Mouse (Mus musculus) left cerebral cortex, adult 2 months (tissue): ENCODE data around the gene Gabbr1. TPM values are rescaled to one million over a fixed set of nuclear protein-coding genes. Genes with fewer than 3 reads are reported as not detected.

Experiments used
- DNase-seq, 2 experiments: peaks; one replicate each; pipeline ENCODE4 v3.0.0; 2021 to 2022; ENCODE audit warnings: low spot score in 2 of 2, mixed read lengths in 1 of 2; ENCODE audit errors: extremely low spot score in 1 of 2
- H3K27ac ChIP-seq: fragments of 200-600 bp; 2 replicates; pipeline ENCODE4 v1.8.1; 2022
- H3K4me3 ChIP-seq: fragments of 200-600 bp; 2 replicates; pipeline ENCODE4 v1.8.1; 2022
- CTCF ChIP-seq: fragments of 200-600 bp; IDR thresholded peaks from 2 replicates; pipeline ENCODE4 v1.8.1; 2022; ENCODE audit warnings: antibody characterized with exemption, mild to moderate bottlenecking, moderate library complexity
- intact Hi-C: fragments of 180-260 bp; cut with DNase I; formaldehyde crosslinking; loops from one replicate; pipeline ENCODE4 v1.15.1; 2025
- long read RNA-seq, 2 experiments: library from polyadenylated mRNA; stranded (forward); transcript quantifications; one replicate each; pipeline ENCODE4 v2.0.0; 2021; ENCODE audit warnings: borderline mapping rate in 2 of 2
- total RNA-seq, 2 experiments: library from RNA; stranded (reverse); gene quantifications; 2 replicates each; pipeline ENCODE4 v1.2.3; 2021

The Gabbr1 gene
- total RNA-seq, result 100 to 1,000 TPM; 687 to 720 TPM
- long read RNA-seq, experiment 1, full-length matches to known transcripts, result 150 of 216 reads
- long read RNA-seq, experiment 1, partial matches to known transcripts, result 54 of 216 reads
- long read RNA-seq, experiment 1, other reads (novel, unspliced or antisense), result 12 of 216 reads
- long read RNA-seq, experiment 2, full-length matches to known transcripts, result 106 of 153 reads
- long read RNA-seq, experiment 2, partial matches to known transcripts, result 23 of 153 reads
- long read RNA-seq, experiment 2, other reads (novel, unspliced or antisense), result 24 of 153 reads

DNA sequence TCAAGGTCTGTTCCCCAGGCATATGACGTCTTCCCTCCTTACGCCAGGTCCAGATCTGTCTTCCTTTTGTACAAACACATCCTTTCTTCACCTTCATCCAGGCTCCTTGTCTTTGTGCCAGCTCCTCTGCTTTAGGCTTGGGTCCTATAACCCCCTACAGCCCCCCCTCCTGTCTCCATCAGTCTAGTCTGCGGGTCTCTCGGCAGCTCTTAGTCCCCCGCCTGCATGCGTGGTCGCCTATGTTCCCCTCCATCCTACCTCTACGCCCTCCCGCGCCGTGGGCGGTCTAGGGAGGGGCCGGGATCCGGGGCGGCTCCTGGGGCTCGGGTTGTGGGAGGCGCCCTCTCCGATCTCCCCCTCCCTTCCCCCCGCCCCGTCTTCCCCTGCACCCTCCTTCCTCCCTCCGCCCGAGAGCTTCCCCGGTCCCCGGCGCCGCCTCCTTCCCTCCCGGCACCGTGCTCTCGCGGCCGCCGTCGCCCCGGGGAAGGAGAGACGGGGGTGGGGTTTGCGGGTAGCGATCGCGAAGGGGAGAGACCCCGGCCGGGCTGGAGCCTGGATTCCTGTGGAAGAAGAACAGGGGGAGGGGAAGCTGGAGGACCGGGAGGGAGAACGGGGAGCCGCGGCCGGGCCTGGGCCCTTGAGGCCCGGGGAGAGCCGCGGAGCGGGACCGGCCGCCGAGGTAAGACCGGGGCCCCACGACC lies at the start of gene Gabbr1:
Gabbr1 (plus strand) TSS at position 356 of the 701 bp plus-strand sequence.
- peak; percentile 84 to 85 for DNase-seq
- peak within 1 kb of the TSS; percentile 97 for H3K27ac ChIP-seq
- intact Hi-C loops, result loop anchor here (2.0 to 10.0 kb wide), 6 partner anchors 17 to 771 kb away; partner anchors contain the start of genes Trim26, Trim39, Znrd1 and Znrd1as
- peak within 1 kb of the TSS; percentile 83 for H3K4me3 ChIP-seq
- no peak for TF ChIP-seq CTCF

DNA sequence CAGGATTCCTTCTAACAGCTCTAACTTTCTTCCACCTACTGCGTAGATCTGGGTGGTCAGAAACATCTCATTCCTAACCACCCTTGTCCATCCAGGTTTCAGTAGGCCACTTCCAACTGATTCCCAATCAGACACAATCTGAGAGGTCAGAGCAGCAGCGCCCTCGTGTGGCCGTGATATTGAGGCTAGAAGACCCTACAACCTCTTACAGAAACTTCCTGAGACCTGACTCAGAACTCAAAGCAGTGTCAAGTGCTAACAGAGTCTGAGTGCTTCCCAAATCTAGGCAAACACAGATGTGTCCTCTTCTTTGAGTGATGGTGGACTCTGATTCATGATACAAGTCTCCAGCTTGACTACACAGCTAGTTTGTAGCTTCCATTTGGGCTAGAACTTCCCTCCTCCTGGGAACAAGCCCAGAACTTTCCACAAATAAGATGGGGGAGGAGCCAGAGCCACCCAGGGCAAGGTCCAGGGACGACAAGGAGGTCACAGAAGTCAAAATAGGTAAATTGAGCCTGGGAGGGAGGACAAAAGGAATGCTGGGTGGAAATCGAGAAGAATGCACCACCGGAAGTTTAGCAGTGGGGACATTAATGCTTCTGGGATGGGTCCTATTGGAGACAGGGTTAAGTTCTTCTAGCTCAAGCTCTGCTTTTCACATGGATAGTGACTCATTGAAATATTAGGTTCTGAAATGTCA lies 48.6 kb upstream of the Gabbr1 start:
- peak; percentile 64 to 80 for DNase-seq
- intact Hi-C loops, result loop anchor here (2.0 to 5.0 kb wide), 2 partner anchors 40 to 50 kb away; partner anchors contain the start of genes Znrd1 and Znrd1as
- TF ChIP-seq CTCF, result peak; percentile 83
- no peak overlapping the region for H3K4me3 ChIP-seq
- H3K27ac ChIP-seq, result no peak overlapping the region

DNA sequence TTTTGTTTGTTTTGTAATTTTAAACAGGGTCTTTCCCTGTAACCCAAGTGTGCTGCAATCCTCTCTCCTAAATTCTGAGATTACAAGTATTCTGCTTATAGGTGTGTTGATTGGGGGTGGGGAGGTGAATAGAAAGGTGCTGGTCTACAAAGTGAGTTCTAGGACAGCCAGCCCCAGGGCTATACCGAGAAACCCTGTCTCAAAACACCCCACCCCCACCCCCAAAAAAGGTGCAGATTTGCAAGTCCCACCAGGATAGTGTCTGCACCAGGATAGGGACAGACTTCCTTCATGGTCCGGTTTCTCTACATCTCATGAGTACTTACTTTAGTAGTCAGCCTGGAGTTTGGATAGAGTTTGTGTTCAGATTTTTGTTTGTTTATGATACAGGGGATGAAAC lies 47.3 kb upstream of the Gabbr1 start:
- H3K27ac ChIP-seq, result no peak overlapping the region
- no peak for TF ChIP-seq CTCF
- DNase-seq, result no peak
- no peak overlapping the region for H3K4me3 ChIP-seq
- intact Hi-C loops, result loop anchor here (5.0 kb wide), 1 partner anchor 41 kb away; the partner anchor contains the start of genes Znrd1 and Znrd1as

DNA sequence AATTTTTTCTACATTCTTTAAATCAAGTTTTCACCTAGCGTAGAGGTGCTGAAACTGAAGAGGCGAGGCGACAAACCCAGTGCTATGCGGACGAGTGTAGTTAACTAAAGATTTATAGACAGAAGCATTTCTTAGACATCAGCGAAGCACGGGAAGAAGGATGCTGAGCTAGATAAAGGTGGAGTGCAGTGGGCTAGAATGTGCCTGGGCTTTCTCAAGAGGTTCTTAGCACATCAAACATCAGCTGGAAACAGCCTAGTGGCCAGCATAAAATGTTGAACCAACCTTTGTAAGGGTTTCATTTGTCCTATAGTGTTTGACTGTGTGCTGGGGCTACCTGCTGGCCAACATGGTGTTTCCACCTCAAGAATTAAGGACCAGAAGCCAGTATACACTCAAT lies 44.9 kb upstream of the Gabbr1 start, which contains the start of gene Zfp57:
Zfp57 (plus strand) TSS at position 301 of the 400 bp plus-strand sequence.
- no peak within 1 kb of the TSS for H3K27ac ChIP-seq
- intact Hi-C loops, result no loop called here

DNA sequence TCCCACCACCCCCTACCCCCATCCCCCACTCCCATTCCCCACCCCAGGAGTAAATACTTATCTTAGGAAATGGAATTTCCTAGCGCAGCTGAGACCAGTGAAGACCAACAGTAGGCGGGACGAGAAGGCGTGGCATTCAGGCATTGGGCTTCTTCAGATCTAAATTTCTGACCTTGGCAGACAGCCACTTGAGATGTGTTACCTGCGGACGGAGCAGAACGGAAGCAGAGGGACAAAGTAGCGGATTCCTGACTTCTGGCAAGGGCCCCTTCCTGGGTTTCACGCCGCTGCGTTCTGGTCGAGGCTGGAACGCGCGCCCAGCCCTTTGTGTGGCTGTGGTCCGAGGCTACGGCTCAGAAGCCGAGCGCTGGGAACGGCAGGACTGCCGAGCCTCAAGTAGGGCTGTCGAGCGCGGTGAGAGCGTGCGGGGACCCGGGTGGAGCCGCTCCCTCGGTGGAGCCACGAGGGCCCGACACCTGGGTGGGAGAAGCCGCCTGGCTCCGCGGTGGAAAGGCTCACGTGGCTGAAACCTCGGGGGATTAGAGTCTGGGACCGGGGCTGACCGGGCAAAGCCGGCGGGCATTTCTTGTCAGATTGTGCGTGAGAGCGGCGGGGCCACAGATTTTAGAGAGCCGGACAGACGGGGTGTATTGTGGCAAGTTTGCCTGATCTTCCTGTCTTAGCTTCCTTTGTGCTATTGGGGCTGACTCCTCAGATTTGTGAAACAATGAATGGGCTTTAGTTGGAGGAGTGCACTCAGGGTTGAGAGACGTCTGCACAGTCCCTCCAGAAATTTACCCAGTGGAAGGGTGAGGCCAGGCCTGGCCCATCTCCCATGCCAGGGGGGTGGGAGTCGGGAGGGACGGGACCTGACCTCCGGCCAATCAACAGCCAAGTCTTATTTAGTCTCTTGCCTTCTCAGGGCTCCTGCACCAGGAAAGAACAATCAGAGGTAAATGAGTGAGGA lies 43.1 kb upstream of the Gabbr1 start:
- DNase-seq, result no peak
- Histone ChIP-seq H3K4me3 (peak overlapping the region; percentile 65), H3K27ac (peak overlapping the region; percentile 50)
- intact Hi-C loops, result no loop called here
- TF ChIP-seq CTCF, result no peak

More for the DNA sequence above, 44.9 kb upstream of the Gabbr1 start, which contains the start of gene Zfp57:
- DNase-seq, result no peak
- no peak for TF ChIP-seq CTCF
- H3K4me3 ChIP-seq, result no peak within 1 kb of the TSS

DNA sequence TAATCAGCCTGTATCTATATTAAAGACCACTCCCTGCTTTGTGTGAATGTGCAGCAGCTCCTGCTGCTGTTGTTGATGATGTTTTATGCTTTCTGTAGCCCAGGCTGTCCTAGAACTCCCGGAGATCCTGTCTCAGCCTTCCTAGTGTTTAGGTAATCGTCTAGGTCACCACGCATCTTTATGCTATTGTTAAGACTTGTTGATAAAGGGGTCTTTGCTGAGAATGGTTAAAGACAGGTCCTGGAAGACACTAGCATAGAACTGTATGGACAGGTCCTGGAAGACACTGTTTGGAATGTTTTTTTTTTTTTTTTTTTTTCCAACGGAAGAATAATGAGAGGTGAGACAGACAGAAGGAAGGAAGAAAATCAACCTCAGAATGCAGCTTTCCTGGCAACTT lies 42.4 kb upstream of the Gabbr1 start:
- intact Hi-C loops, result no loop called here
- Histone ChIP-seq H3K27ac (no peak overlapping the region), H3K4me3 (peak overlapping the region; percentile 65)
- no peak for DNase-seq
- no peak for TF ChIP-seq CTCF

DNA sequence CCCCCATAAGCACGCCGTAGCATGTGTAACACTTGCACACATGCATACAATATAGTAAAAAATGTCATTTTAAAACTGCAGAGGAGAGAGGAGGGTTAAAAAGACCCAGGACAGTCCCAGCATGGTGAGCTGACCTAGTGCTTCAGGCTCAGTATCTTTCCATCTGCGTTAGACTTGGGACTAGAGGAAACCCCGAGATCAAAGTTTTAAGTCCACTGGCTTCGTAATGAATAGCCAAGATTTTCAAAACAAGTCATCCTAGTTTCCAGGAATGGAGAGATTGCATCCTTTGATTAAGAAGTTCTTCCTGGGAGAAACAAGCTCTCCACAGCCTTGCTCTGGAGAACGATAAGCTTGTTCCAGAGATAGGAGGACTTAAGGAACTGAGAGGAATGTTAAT lies 37.6 kb upstream of the Gabbr1 start:
- DNase-seq, result no peak
- intact Hi-C loops, result no loop called here
- no peak for TF ChIP-seq CTCF
- H3K4me3 ChIP-seq, result no peak overlapping the region
- no peak overlapping the region for H3K27ac ChIP-seq

DNA sequence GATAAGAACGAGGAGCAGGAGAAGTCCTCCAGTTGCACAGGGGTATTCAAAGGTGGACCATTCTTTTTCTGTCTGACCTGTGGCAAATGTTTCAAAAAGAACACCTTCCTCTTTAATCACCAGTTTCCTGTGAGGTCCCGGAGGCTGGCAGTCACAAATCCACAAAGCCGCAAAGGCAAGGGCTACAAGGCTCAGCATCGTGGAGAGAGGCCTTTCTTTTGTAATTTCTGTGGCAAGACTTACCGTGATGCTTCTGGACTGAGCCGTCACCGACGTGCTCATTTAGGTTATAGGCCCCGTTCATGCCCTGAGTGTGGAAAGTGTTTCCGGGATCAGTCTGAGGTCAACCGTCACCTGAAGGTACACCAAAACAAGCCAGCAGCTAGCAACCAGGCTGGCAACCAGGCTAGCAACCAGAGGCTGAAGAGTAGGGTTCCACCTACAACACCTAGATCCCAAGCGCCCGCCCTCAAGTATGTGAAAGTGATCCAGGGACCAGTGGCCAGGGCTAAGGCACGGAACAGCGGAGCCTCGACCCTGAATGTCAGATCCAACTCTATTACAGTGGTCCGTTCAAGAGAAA lies 36.2 kb upstream of the Gabbr1 start:
- Histone ChIP-seq H3K27ac (no peak overlapping the region), H3K4me3 (no peak overlapping the region)
- TF ChIP-seq CTCF, result no peak
- no peak for DNase-seq
- intact Hi-C loops, result no loop called here

DNA sequence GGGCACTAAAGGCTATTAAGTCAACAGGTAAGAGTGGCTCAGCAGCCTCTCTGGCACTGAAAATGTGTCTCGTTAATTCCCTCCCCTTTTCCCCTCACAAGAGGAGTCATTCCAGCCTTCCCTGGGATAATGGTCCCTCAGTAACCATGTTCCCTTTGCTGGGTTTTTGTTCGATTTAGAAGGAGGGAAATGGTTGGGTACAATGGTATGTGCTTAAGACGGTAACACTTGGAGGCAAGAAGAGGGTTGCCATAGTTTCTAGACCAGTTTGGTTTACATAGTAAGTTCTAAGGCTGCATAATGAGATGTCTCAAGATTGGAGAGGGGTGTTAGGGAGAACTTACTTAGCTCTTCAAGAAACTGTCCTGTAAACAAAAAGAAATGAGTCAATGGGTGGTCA lies 34.0 kb upstream of the Gabbr1 start:
- no peak overlapping the region for H3K4me3 ChIP-seq
- no peak overlapping the region for H3K27ac ChIP-seq
- intact Hi-C loops, result no loop called here
- TF ChIP-seq CTCF, result no peak
- no peak for DNase-seq

DNA sequence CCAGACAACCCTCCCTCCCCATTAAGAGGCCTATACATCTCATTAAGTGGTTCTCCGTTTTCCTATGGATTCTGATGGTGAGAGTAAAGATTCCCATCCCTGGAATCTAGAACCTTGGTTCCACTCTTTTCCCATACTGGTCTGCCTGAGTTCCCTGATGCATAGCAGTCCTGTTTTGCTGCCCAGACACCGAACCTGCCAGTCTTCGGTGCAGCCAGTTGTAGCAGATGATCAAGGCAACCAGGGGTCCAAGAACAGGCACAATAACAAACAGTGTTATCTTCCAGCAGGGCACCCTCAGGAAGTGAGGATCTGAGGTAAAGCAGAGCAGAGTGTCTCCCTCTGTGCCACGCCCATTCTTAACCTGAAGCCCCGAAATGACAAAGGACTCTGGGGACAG lies 33.6 kb upstream of the Gabbr1 start:
- intact Hi-C loops, result no loop called here

More for the DNA sequence above, 33.6 kb upstream of the Gabbr1 start:
- H3K4me3 ChIP-seq, result no peak overlapping the region
- H3K27ac ChIP-seq, result no peak overlapping the region
- DNase-seq, result no peak
- TF ChIP-seq CTCF, result no peak
